Mouse (Mus musculus): ENCODE data around the gene Siglecf. TPM values are rescaled to one million over a fixed set of nuclear protein-coding genes. Genes with fewer than 3 reads are reported as not detected.
A peak's percentile ranks its signal among the peaks of the same experiment; 100 is the strongest.
"Not testable (repeated sequence)": the region's sequence is repeated elsewhere in the genome, so short reads cannot be mapped to it uniquely, and the experiment has no call there.

Siglecf gene
- total and polyA plus RNA-seq, 3 experiments: 0.14 TPM; not detected in 2

GRCm38 (mm10) chr7:43343191-43343590 is 8.0 kb upstream of the Siglecf start:
- Histone ChIP-seq H3K79me2 (replicated peaks; ENCODE audit: control insufficient read depth, insufficient read depth, low read length) (no peaks in the 10 kb centered on the region), H3K36me3 (ENCODE audit: control insufficient read depth, insufficient read depth, low read length) (no peaks in the 10 kb centered on the region), H3K4me3 (no peak overlapping the region), H3K9ac (ENCODE audit: low read depth, low read length) (no peak overlapping the region), H3K4me1 (ENCODE audit: control insufficient read depth, insufficient read depth, low read length) (no peaks in the 10 kb centered on the region), H3K27ac (no peak overlapping the region), H3K27me3 (ENCODE audit: control insufficient read depth, insufficient read depth, low read length) (no peaks in the 10 kb centered on the region)
- 46% methylated on average over 5 of the region's 5 CpGs for WGBS
- intact Hi-C loops (cut with DNase I): no loop called here
- no peak for DNase-seq
- TF ChIP-seq EP300 (IDR thresholded peaks at IDR 0.05; ENCODE audit: insufficient read depth, low read depth, low read length) (no peak), POLR2A (IDR thresholded peaks at IDR 0.05; ENCODE audit: insufficient read depth, low read depth, low read length) (no peak), CTCF (IDR thresholded peaks at IDR 0.05) (no peak)

DNA sequence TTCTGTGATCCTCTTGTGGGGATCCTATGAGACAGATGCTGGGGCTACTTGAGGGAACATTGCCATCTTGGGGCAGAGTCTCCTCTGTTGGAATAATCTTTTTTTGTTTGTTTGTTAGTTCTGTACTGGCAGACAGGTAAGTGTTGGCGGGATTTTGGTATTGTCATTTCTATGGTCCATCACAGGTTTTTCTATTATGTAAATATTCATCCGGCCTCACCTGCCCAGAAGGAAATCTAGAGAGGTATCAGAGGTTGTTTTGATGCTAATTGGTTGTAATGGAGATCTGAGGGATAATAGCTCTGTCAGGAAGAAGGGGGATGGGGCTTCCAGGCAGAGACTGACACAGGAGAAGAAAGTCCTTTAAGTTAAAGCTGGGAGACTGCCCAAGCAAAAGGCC is 7.1 kb upstream of the Siglecf start:
- Histone ChIP-seq H3K79me2 (replicated peaks; ENCODE audit: control insufficient read depth, insufficient read depth, low read length) (no peaks in the 10 kb centered on the region), H3K4me3 (no peak overlapping the region), H3K4me1 (ENCODE audit: control insufficient read depth, insufficient read depth, low read length) (no peaks in the 10 kb centered on the region), H3K27ac (no peak overlapping the region), H3K36me3 (ENCODE audit: control insufficient read depth, insufficient read depth, low read length) (no peaks in the 10 kb centered on the region), H3K27me3 (ENCODE audit: control insufficient read depth, insufficient read depth, low read length) (no peaks in the 10 kb centered on the region), H3K9ac (ENCODE audit: low read depth, low read length) (no peak overlapping the region)
- DNase-seq: no peak
- 74% methylated on average over 2 of the region's 2 CpGs for WGBS
- intact Hi-C loops (cut with DNase I): no loop called here
- no peak for TF ChIP-seq POLR2A (IDR thresholded peaks at IDR 0.05; ENCODE audit: insufficient read depth, low read depth, low read length)
- TF ChIP-seq EP300 (IDR thresholded peaks at IDR 0.05; ENCODE audit: insufficient read depth, low read depth, low read length): no peak
- TF ChIP-seq CTCF (IDR thresholded peaks at IDR 0.05): no peak

GRCm38 (mm10) chr7:43344491-43344890 is 6.7 kb upstream of the Siglecf start:
- no peak overlapping the region for H3K9ac ChIP-seq (ENCODE audit: low read depth, low read length)
- H3K79me2 ChIP-seq (replicated peaks; ENCODE audit: control insufficient read depth, insufficient read depth, low read length): no peaks in the 10 kb centered on the region
- TF ChIP-seq POLR2A (IDR thresholded peaks at IDR 0.05; ENCODE audit: insufficient read depth, low read depth, low read length): no peak
- no peak for TF ChIP-seq EP300 (IDR thresholded peaks at IDR 0.05; ENCODE audit: insufficient read depth, low read depth, low read length)
- no peak for TF ChIP-seq CTCF (IDR thresholded peaks at IDR 0.05)
- 68% methylated on average over 4 of the region's 4 CpGs for WGBS
- DNase-seq: no peak
- intact Hi-C loops (cut with DNase I): no loop called here
- no peaks in the 10 kb centered on the region for H3K4me1 ChIP-seq (ENCODE audit: control insufficient read depth, insufficient read depth, low read length)
- H3K27me3 ChIP-seq (ENCODE audit: control insufficient read depth, insufficient read depth, low read length): no peaks in the 10 kb centered on the region
- no peaks in the 10 kb centered on the region for H3K36me3 ChIP-seq (ENCODE audit: control insufficient read depth, insufficient read depth, low read length)
- H3K4me3 ChIP-seq: no peak overlapping the region
- no peak overlapping the region for H3K27ac ChIP-seq

GRCm38 (mm10) chr7:43346148-43346547 is 5.0 kb upstream of the Siglecf start:
- no peaks in the 10 kb centered on the region for H3K27me3 ChIP-seq (ENCODE audit: control insufficient read depth, insufficient read depth, low read length)
- WGBS: 59% methylated on average over 4 of the region's 4 CpGs
- H3K79me2 ChIP-seq (replicated peaks; ENCODE audit: control insufficient read depth, insufficient read depth, low read length): no peaks in the 10 kb centered on the region
- H3K36me3 ChIP-seq (ENCODE audit: control insufficient read depth, insufficient read depth, low read length): no peaks in the 10 kb centered on the region
- intact Hi-C loops (cut with DNase I): no loop called here
- no peak for DNase-seq
- TF ChIP-seq POLR2A (IDR thresholded peaks at IDR 0.05; ENCODE audit: insufficient read depth, low read depth, low read length): no peak
- no peak for TF ChIP-seq CTCF (IDR thresholded peaks at IDR 0.05)
- no peak for TF ChIP-seq EP300 (IDR thresholded peaks at IDR 0.05; ENCODE audit: insufficient read depth, low read depth, low read length)
- H3K9ac ChIP-seq (ENCODE audit: low read depth, low read length): no peak overlapping the region
- no peaks in the 10 kb centered on the region for H3K4me1 ChIP-seq (ENCODE audit: control insufficient read depth, insufficient read depth, low read length)
- no peak overlapping the region for H3K27ac ChIP-seq
- H3K4me3 ChIP-seq: no peak overlapping the region

DNA sequence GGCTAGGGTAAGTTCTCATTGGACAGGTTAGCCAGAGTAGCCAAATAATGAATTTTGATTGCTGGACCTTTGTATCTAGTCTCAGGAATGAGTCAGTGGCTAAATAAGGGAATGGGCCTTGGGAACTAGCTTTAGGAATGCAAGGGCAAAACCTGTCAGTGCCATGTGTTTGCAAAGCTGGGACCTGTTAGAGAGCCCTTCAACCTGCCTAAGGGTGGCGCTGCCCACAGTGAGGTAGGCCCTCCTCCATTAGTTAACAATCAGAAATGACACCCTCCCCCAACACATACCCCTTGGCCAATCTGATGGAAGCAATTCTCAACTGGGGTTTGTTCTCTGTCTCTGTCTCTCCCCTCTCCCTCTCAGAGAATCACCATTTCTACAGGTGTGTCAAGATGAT is 4.6 kb upstream of the Siglecf start:
- H3K4me1 ChIP-seq (ENCODE audit: control insufficient read depth, insufficient read depth, low read length): no peaks in the 10 kb centered on the region
- 68% methylated on average over 1 of the region's 1 CpGs for WGBS

GRCm38 (mm10) chr7:43349623-43350022 is 1.5 kb upstream of the Siglecf start:
- intact Hi-C loops (cut with DNase I); H3K4me3 ChIP-seq; H3K4me1 ChIP-seq (ENCODE audit: control insufficient read depth, insufficient read depth, low read length); H3K27ac ChIP-seq; H3K79me2 ChIP-seq (replicated peaks; ENCODE audit: control insufficient read depth, insufficient read depth, low read length); H3K9ac ChIP-seq (ENCODE audit: low read depth, low read length); H3K27me3 ChIP-seq (ENCODE audit: control insufficient read depth, insufficient read depth, low read length); H3K36me3 ChIP-seq (ENCODE audit: control insufficient read depth, insufficient read depth, low read length): not testable (repeated sequence)
- WGBS: 52% methylated on average over 5 of the region's 5 CpGs
- TF ChIP-seq CTCF (IDR thresholded peaks at IDR 0.05): peak; percentile 28; the same call in 1 of the 2 replicates
- DNase-seq: peak in 1 of 2 experiments; percentile 8

More for the DNA sequence above, 4.6 kb upstream of the Siglecf start:
- intact Hi-C loops (cut with DNase I): no loop called here
- no peak for TF ChIP-seq POLR2A (IDR thresholded peaks at IDR 0.05; ENCODE audit: insufficient read depth, low read depth, low read length)
- TF ChIP-seq CTCF (IDR thresholded peaks at IDR 0.05): no peak
- TF ChIP-seq EP300 (IDR thresholded peaks at IDR 0.05; ENCODE audit: insufficient read depth, low read depth, low read length): no peak
- Histone ChIP-seq H3K9ac (ENCODE audit: low read depth, low read length) (no peak overlapping the region), H3K4me3 (no peak overlapping the region), H3K27me3 (ENCODE audit: control insufficient read depth, insufficient read depth, low read length) (no peaks in the 10 kb centered on the region), H3K27ac (no peak overlapping the region), H3K79me2 (replicated peaks; ENCODE audit: control insufficient read depth, insufficient read depth, low read length) (no peaks in the 10 kb centered on the region), H3K36me3 (ENCODE audit: control insufficient read depth, insufficient read depth, low read length) (no peaks in the 10 kb centered on the region)
- DNase-seq: no peak
